Mouse (Mus musculus): Measurements from ENCODE around the gene Epha4. TPM values are rescaled to one million over a fixed set of nuclear protein-coding genes. Genes with fewer than 3 reads are reported as not detected.

The Epha4 gene
- total RNA-seq, 2 experiments from 2014 or later, result 6.3 to 10.0 TPM

Small RNAs within 50 kb of the gene (microRNA-seq; reads per million reads assigned to microRNA genes)
- 0 reads per million in 2 experiments for gene Mir6352
